Mouse (Mus musculus): ENCODE measurements around the gene Pcnx2. TPM values are rescaled to one million over a fixed set of nuclear protein-coding genes. Genes with fewer than 3 reads are reported as not detected.

The Pcnx2 gene
- polyA plus RNA-seq, 1 experiment = 0.08 TPM

- 33% methylated on average over 7 of the region's 7 CpGs for WGBS
- Histone ChIP-seq H3K4me1 (ENCODE audit: control insufficient read depth, insufficient read depth, insufficient read length, low read length) (no peaks in the 10 kb centered on the region), H3K36me3 (ENCODE audit: control insufficient read depth, insufficient read depth, low read length) (no peaks in the 10 kb centered on the region), H3K4me3 (ENCODE audit: low read depth, low read length) (no peak overlapping the region), H3K27ac (ENCODE audit: insufficient read depth, low read depth, low read length) (no peak overlapping the region), H3K27me3 (ENCODE audit: control insufficient read depth, insufficient read depth, low read length) (no peaks in the 10 kb centered on the region)
- no peak for TF ChIP-seq CTCF (IDR thresholded peaks at IDR 0.05; ENCODE audit: extremely low read depth, insufficient read length, insufficient replicate concordance, low read depth, low read length)
- TF ChIP-seq POLR2A (IDR thresholded peaks at IDR 0.05; ENCODE audit: low read depth, low read length) = no peak
These were observed 56.0 kb downstream of the Pcnx2 start for GRCm38 (mm10) chr8:125842158-125842557.

DNA sequence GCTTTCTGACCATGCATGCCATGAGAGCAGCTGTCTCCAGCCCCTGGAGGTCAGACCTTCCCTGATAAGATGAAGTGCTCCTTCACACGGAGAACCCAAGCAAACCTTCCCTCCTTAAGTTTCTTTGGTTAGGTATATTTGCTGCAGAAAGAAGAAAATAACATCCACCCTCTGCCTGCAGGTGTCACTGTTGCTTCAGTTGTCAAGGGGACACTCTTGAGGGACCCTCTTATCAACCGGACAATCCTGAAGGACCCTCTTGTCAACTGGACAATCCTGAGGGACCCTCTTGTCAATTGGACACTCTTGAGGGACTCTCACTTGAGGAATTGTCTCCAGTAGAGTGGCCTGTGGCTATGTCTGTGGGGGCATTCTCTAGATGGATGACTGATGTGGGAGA, 73.4 kb downstream of the Pcnx2 start:
- no peak overlapping the region for H3K4me3 ChIP-seq (ENCODE audit: low read depth, low read length)
- H3K36me3 ChIP-seq (ENCODE audit: control insufficient read depth, insufficient read depth, low read length) = no peaks in the 10 kb centered on the region
- WGBS = 35% methylated on average over 2 of the region's 2 CpGs
- no peaks in the 10 kb centered on the region for H3K4me1 ChIP-seq (ENCODE audit: control insufficient read depth, insufficient read depth, insufficient read length, low read length)
- TF ChIP-seq POLR2A (IDR thresholded peaks at IDR 0.05; ENCODE audit: low read depth, low read length) = no peak
- H3K27me3 ChIP-seq (ENCODE audit: control insufficient read depth, insufficient read depth, low read length) = no peaks in the 10 kb centered on the region
- no peak overlapping the region for H3K27ac ChIP-seq (ENCODE audit: insufficient read depth, low read depth, low read length)

DNA sequence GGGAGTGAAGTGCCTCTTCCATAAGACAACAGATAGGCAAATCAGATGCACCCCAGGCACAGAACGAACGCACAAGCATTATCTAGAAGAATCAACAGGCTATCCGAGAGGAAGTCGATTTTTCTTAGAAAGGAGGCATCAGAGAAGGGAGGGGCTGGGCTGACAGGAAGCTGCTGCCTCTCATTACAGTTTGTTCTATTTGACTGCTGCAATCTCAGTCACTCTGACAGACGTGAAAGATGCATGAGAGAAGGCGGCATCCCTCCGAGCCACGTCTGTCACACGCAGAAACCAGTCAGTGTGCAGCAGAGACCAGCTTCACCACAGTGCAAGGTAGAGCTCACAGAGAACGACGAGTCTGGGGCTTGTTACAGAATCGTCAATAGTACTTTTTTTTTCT, 74.4 kb downstream of the Pcnx2 start:
- TF ChIP-seq CTCF (IDR thresholded peaks at IDR 0.05; ENCODE audit: extremely low read depth, insufficient read length, insufficient replicate concordance, low read depth, low read length) (no peak), POLR2A (IDR thresholded peaks at IDR 0.05; ENCODE audit: low read depth, low read length) (no peak)
- H3K27ac ChIP-seq (ENCODE audit: insufficient read depth, low read depth, low read length) = no peak overlapping the region
- H3K4me1 ChIP-seq (ENCODE audit: control insufficient read depth, insufficient read depth, insufficient read length, low read length) = no peaks in the 10 kb centered on the region
- no peak overlapping the region for H3K4me3 ChIP-seq (ENCODE audit: low read depth, low read length)
- no peaks in the 10 kb centered on the region for H3K27me3 ChIP-seq (ENCODE audit: control insufficient read depth, insufficient read depth, low read length)
- no peaks in the 10 kb centered on the region for H3K36me3 ChIP-seq (ENCODE audit: control insufficient read depth, insufficient read depth, low read length)
- WGBS = 35% methylated on average over 12 of the region's 12 CpGs

DNA sequence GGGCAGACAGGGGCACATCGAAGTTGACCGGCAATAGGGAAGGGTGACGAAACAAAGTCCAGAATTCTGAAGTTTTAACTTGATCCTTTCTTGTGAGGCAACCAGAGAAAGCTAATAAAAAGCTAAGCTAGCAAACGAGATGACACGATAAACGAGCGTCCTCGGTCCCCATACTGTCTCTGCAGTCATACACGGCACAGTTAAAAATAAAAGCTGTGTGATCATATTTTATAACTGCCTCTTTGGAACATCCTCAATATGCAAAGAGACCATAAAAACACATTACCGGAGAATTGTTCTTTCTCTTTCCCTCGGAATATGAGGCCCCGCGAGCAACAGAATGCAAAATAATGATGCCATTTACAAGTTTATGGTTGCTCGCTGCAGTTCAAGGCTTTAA, 76.1 kb downstream of the Pcnx2 start:
- no peak overlapping the region for H3K4me3 ChIP-seq (ENCODE audit: low read depth, low read length)
- no peak for TF ChIP-seq POLR2A (IDR thresholded peaks at IDR 0.05; ENCODE audit: low read depth, low read length)
- TF ChIP-seq CTCF (IDR thresholded peaks at IDR 0.05; ENCODE audit: extremely low read depth, insufficient read length, insufficient replicate concordance, low read depth, low read length) = no peak
- H3K36me3 ChIP-seq (ENCODE audit: control insufficient read depth, insufficient read depth, low read length) = no peaks in the 10 kb centered on the region
- no peaks in the 10 kb centered on the region for H3K4me1 ChIP-seq (ENCODE audit: control insufficient read depth, insufficient read depth, insufficient read length, low read length)
- H3K27ac ChIP-seq (ENCODE audit: insufficient read depth, low read depth, low read length) = no peak overlapping the region
- 50% methylated on average over 14 of the region's 14 CpGs for whole genome bisulfite sequencing
- H3K27me3 ChIP-seq (ENCODE audit: control insufficient read depth, insufficient read depth, low read length) = no peaks in the 10 kb centered on the region

GRCm38 (mm10) chr8:125819797-125820196, 78.3 kb downstream of the Pcnx2 start:
- TF ChIP-seq POLR2A (IDR thresholded peaks at IDR 0.05; ENCODE audit: low read depth, low read length) = no peak
- TF ChIP-seq CTCF (IDR thresholded peaks at IDR 0.05; ENCODE audit: extremely low read depth, insufficient read length, insufficient replicate concordance, low read depth, low read length) = no peak
- H3K4me1 ChIP-seq (ENCODE audit: control insufficient read depth, insufficient read depth, insufficient read length, low read length) = no peaks in the 10 kb centered on the region
- 64% methylated on average over 7 of the region's 7 CpGs for WGBS

GRCm38 (mm10) chr8:125818796-125819195, 79.3 kb downstream of the Pcnx2 start:
- Histone ChIP-seq H3K4me3 (ENCODE audit: low read depth, low read length) (no peak overlapping the region), H3K27ac (ENCODE audit: insufficient read depth, low read depth, low read length) (no peak overlapping the region), H3K4me1 (ENCODE audit: control insufficient read depth, insufficient read depth, insufficient read length, low read length) (no peaks in the 10 kb centered on the region), H3K36me3 (ENCODE audit: control insufficient read depth, insufficient read depth, low read length) (no peaks in the 10 kb centered on the region), H3K27me3 (ENCODE audit: control insufficient read depth, insufficient read depth, low read length) (no peaks in the 10 kb centered on the region)
- TF ChIP-seq POLR2A (IDR thresholded peaks at IDR 0.05; ENCODE audit: low read depth, low read length) (no peak), CTCF (IDR thresholded peaks at IDR 0.05; ENCODE audit: extremely low read depth, insufficient read length, insufficient replicate concordance, low read depth, low read length) (no peak)
- 34% methylated on average over 9 of the region's 9 CpGs for WGBS

More at GRCm38 (mm10) chr8:125819797-125820196, 78.3 kb downstream of the Pcnx2 start:
- H3K36me3 ChIP-seq (ENCODE audit: control insufficient read depth, insufficient read depth, low read length) = no peaks in the 10 kb centered on the region
- H3K4me3 ChIP-seq (ENCODE audit: low read depth, low read length) = no peak overlapping the region
- H3K27me3 ChIP-seq (ENCODE audit: control insufficient read depth, insufficient read depth, low read length) = no peaks in the 10 kb centered on the region
- no peak overlapping the region for H3K27ac ChIP-seq (ENCODE audit: insufficient read depth, low read depth, low read length)

GRCm38 (mm10) chr8:125816742-125817141, 81.4 kb downstream of the Pcnx2 start:
- Histone ChIP-seq H3K27ac (ENCODE audit: insufficient read depth, low read depth, low read length) (no peak overlapping the region), H3K27me3 (ENCODE audit: control insufficient read depth, insufficient read depth, low read length) (no peaks in the 10 kb centered on the region), H3K36me3 (ENCODE audit: control insufficient read depth, insufficient read depth, low read length) (no peaks in the 10 kb centered on the region), H3K4me1 (ENCODE audit: control insufficient read depth, insufficient read depth, insufficient read length, low read length) (no peaks in the 10 kb centered on the region), H3K4me3 (ENCODE audit: low read depth, low read length) (no peak overlapping the region)
- WGBS = 36% methylated on average over 5 of the region's 5 CpGs
- TF ChIP-seq POLR2A (IDR thresholded peaks at IDR 0.05; ENCODE audit: low read depth, low read length) = no peak
- TF ChIP-seq CTCF (IDR thresholded peaks at IDR 0.05; ENCODE audit: extremely low read depth, insufficient read length, insufficient replicate concordance, low read depth, low read length) = no peak

- no peaks in the 10 kb centered on the region for H3K36me3 ChIP-seq (ENCODE audit: control insufficient read depth, insufficient read depth, low read length)
- H3K4me1 ChIP-seq (ENCODE audit: control insufficient read depth, insufficient read depth, insufficient read length, low read length) = no peaks in the 10 kb centered on the region
- TF ChIP-seq POLR2A (IDR thresholded peaks at IDR 0.05; ENCODE audit: low read depth, low read length) = no peak
- TF ChIP-seq CTCF (IDR thresholded peaks at IDR 0.05; ENCODE audit: extremely low read depth, insufficient read length, insufficient replicate concordance, low read depth, low read length) = no peak
- 70% methylated on average over 6 of the region's 6 CpGs for WGBS
- H3K27ac ChIP-seq (ENCODE audit: insufficient read depth, low read depth, low read length) = no peak overlapping the region
- H3K27me3 ChIP-seq (ENCODE audit: control insufficient read depth, insufficient read depth, low read length) = no peaks in the 10 kb centered on the region
- H3K4me3 ChIP-seq (ENCODE audit: low read depth, low read length) = no peak overlapping the region
These were observed 89.3 kb downstream of the Pcnx2 start for GRCm38 (mm10) chr8:125808826-125809225.
